Mouse (Mus musculus) spleen, postnatal 10 days (tissue): Measurements from ENCODE around the gene Fmo2.

Experiments used
- DNase-seq, 2 experiments: peaks; one replicate each; pipeline ENCODE4 v3.0.0; 2021 to 2022; ENCODE audit warnings: low spot score in 2 of 2

Fmo2 gene

DNA sequence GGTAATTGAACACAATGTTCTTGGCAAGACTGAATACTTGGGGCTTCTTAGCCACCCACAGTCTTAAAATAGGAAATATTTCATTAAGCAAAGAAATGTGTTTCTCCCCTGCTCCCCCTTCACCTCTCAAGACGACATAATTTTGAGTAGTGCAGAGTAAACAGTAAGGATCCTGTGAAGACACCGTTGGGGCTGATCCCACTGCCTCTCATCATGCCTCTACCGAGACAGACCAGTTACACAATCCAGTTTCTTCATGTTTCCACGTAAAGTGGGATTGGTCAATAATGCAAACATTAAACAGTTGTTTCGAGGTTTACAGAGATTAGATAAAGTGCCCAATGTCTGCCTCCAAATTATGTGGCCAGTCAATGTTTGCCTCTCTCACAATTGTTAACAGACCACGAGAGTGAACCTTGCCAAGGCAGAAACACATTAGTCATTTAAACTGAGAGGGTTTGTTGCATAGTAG is 6.5 kb downstream of the Fmo2 start:
- no peak for DNase-seq

DNA sequence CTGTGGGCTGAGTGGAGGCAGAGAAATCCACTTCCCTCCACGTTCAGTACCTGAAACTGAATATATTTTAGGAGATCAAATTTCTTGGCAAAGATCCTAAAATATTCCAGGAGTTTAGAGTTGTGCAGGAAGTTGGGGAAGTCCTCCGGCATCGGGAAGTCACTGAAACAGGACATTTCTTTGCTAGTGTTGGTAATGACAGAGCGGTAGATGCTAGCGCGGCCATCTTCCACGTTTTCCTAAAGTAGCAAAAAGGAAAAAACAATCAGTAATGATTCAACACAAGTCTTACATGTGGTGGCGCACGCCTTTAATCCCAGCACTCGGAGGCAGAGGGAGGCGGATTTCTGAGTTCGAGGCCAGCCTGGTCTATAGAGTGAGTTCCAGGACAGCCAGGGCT is 9.9 kb downstream of the Fmo2 start:
- no peak for DNase-seq

DNA sequence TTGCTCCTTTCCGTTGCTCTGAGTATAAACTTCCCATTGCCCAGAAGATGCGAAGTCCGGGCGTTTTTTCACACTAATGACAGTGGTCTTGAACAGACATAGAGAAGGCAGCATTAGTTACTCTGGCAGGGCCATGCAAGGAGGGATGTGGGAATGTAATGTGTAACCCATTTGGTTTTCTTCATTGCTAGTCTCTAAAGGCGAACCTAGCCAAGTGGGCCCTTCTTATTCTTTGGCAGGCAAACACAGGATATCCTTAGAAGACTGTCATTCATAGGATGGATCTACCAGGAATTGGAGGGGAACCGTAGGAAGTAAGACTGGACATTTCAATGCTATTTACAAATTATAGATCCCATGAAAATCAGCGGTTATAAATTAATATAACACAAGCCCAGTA is 10.9 kb downstream of the Fmo2 start:
- DNase-seq = no peak

DNA sequence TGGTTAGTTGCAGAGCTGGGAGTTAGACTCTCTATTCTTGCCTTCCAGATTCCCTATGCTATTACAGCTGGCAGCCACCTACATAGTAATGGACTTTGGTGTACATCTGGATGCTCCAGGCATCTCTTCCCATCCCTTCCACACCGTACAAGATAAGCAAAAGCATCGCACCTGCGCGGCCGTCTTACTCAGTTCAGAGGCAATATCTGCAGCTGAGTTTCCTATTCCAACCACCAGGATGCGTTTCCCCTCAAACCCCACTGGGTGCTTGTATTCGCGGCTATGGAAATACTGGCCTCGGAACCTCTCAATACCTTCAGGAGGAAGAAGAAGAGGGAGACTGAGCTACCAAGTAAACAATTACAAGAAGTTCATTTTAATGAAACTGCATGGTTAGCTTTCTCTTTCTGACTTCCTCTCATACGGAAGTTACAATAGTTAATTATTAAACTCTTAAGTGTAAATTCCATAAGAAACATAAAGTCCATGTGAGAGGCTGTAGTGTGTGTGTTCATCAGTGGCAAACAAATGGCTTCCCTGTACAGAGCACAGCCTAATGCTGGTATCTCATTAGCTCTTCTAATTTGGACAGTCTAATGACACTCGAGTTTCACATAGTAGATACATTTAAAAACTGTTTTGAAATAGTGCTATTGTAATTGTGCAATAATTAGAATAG is 12.2 kb downstream of the Fmo2 start:
- DNase-seq = no peak

DNA sequence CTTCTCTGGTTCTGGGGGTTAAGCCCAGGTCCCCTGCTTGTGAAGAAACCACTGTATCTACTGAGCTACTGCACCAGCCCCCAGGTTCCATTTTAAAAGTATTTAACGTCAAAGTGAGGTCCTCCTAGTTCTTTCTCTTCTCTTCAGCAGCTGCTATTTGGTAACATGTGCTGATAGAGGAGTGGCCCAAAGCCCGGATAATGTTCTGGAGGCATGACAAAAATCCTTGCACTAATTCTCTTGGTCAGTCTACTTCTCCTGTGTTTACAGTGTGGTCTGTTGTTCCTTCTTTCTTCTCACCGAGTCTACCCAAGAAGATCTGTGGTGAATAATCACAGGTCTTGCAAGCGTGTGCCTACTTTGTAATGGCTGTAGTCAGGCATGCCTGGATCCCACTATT is 15.8 kb downstream of the Fmo2 start:
- DNase-seq = no peak

DNA sequence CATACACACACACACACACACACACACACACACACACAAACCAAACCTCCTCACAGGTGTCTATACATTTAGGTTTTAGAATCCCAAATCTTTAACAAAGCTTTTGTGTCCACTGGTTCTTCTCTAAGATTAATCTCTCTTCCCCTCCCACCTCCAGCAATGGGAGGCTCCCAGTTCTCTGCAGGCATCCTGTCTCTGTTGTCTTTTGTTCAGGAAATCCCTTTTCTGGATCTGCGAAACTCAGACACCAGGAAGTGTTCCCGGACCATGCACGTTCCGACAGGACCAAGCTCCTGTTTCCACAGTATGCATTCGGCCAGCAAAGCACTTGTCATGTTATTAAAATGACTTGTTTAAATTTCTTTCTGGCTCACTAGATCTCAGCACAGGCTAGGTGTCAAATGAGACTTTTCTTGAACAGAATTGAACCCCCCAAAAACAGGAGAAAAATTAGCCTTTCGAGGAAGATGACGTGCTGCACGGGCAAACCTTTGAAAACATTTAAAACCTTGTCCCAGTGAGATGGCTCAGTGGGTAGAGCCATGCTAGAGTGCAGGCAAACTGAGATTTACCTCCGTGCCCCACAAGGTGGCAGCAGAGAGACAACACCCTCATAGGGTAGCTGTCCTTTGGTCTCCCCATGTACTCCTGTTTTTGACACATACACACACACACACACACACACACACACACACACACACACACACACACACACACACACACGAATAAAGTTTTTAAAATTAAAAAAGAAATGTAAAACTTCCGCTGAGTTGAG is 18.7 kb downstream of the Fmo2 start:
- peak; percentile 22 to 75 for DNase-seq

DNA sequence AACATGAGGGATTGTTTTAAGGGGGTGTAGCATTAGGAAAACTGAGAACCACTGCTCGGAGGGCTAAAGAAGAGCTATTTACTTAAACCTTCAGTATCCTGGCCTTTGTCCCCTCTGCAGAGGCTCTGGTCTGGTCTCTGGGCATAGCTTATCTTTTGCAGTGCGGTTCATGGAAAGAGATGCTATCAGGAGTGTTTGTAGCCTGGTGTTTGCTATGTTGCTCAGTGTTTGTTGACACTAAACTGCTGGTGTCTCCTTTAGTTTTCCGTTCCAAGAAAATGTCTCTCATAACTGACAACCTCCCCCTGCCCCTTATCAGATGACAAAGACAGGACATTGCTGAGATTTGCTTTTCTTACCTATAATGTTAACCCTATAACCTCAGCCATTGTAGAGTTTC is 23.4 kb downstream of the Fmo2 start:
- DNase-seq = no peak

DNA sequence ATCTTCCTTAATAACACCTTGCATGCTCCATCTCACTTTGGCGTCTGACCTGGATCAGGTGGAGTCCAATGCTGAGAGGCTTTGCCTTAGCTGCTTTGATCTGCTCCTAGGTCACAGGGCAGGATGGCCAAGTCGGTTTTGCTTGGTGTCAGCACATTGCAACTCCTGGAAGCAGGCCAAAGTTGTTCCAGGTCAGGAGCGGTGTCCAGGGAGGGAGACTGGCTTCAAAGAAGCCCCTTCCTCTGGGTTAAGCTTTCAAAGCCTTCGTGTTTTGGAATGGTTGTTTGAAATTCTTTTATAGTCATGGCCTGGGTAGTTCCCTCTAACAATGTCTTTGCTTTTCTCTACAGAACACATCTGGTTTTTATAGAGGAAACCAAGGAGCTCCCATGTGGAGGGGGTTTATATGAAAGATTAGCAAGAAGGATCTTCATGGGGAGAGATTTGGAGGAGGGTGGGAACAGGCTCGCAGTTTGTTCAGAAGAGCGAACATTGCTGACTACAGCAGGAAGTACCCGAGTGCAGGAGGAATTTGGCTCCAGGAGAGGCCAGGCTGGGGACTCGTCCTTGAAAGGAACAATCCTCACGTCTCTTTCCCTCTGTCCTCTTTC is 26.7 kb downstream of the Fmo2 start:
- no peak for DNase-seq

DNA sequence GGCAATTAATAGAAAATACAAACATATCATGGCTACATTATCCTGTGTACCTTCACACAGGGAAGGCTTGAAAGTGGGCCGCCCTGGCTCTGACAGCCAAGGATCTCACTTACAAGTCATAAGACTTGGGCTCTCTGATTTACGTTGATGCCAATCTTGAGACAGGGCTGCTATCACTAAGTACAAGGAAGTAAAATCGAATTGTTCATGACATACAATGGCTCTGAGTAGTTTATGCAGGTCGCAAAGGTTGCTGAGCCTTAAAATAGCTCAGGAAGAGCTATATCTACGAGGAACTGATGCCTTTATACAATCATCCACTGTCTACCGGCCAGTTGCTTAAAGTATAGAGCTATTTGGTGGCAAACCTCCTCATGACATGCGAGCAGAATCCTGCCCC is 27.5 kb downstream of the Fmo2 start:
- no peak for DNase-seq

DNA sequence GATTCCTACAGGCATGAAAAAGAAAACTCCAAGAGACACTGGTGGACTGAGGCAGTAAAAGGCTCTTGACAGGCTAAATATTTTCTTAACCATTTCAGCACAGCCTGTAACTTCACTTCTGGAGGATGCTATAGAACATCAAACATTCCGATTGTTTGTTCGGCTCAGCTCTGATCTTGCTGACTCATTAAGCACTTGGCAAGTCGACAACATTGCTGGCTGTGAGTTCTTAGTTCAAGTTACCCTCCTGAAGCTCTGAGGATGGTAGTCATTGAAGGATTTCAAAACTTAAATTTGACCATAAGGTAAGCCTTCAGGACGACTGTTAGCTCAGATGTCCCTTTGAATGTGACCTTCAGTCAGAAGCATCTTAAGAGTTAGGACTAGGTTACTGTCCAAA is 31.1 kb downstream of the Fmo2 start:
- DNase-seq = no peak

DNA sequence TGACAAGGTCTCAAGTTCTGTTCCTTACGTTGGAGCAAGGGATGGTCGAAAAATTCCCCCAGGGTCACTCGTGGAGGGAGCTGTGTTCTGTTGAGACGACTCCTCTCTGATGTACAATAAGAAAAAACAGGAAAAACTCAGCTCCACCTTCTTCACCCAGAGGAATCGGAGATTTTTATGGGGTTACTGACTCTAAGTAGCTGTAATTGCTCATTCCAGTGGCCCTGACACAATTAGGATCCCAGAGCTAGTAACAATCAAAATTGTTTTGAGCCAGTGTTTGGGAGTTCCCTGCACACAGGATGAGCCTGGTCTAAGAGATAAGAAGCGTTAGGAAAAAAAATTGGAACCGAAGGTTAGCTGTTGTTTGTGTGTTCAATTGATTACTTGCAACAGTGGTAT is 32.2 kb downstream of the Fmo2 start, which contains the start of gene Fmo1:
TSS of gene Fmo1 (minus strand) at position 331 of the 402 bp plus-strand sequence.
- DNase-seq = no peak

DNA sequence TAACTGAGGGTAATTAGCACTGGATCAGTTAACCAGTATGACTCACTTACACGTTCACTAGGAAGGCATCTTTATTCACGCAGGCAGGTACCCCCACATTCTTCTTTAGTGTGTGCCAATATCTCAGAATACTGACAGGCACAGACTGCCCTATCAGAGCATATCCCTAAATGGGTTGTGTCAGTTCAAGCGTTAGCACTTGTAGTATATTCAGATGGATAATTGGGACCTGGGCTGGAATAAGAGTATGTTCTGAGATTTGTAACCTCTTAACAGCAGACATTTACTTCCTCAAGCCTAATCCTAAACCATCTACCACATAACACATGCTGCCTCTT is 33.1 kb downstream of the Fmo2 start:
- DNase-seq = no peak

DNA sequence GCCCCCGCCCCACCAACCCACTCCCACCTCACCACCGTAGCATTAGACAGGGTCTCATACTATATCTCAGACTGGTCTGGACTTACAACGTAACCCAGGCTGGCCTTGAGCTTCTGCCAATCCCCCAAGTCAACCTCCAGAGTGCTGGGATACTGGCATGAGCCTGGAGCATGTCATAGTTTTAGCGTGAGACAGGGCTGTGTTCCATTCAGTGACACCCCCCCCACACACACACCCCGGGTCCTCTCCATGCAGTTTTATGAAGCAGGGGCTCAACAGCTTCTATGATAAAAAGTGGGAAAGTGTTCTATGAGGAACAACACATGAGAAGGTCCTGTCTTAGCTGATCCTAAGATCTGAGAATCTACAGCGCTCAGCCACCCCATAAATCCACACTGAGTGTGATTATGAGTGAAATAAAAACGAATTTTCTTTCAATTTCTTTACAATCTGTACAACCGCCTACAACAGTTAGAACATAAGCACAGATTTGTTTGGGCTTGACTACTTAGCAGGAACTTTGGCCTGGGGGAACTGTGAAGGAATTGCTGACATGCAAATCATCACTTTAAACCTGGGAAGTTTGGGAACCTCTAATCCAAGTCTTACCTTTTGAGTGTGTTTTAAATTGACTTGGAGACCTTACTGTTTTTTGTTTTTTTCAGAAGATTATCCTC is 33.6 kb downstream of the Fmo2 start:
- no peak for DNase-seq

DNA sequence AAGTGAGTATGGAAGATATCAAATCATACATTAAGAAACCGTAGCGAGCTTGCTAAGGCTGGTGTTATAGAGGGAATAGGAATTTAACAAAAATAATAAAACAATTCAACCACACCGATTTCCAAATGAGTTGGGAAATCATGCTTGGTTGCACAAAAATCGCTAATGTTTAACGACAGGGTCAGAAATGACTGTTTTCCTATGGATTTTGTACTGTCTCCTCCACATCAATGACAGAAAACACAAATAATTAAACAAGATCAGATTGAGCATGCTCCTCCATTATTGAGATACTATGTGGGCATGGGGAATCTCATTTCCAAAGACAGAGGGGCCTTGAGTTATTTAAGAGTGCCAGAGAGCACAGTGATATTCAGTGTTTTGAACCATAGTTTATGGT is 34.2 kb downstream of the Fmo2 start:
- no peak for DNase-seq

DNA sequence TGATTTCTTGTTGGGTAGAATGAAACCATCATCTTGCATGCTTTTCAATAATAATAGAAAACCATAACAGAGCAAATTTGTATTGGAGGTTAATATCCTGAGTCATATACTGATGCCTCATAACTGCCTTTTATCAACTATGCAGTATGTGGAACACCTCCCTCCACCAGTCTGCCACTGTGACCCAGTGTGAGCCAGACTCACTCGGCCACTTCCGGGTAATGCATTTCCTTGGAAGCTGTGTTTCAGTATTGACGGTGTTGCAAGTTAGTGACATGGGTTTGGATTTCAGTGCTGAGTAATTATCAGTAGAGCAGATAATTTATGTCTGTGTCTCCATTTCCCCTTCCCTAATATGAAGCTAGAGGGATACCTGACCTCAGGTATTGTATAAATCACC is 34.9 kb downstream of the Fmo2 start:
- DNase-seq = no peak

DNA sequence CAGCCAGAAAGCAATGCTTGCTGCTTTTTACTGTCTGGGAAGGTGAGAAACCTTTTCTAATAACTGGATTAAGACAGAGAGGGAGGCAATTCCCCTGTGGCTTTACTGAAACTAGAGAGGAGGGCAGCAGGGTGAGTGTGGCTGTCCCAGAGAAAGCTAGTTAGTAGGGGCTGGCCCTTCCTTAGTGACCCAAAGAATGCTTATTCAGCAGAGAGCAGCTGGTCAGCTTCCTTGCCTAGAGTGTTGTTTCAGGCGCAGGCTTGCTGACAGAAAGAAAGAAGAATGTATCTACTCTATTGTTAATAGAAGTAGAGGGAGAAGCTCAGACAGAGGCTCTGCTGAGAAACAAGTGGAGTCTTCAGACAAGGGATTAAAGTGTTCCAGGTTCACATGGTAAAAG is 36.2 kb downstream of the Fmo2 start:
- no peak for DNase-seq

DNA sequence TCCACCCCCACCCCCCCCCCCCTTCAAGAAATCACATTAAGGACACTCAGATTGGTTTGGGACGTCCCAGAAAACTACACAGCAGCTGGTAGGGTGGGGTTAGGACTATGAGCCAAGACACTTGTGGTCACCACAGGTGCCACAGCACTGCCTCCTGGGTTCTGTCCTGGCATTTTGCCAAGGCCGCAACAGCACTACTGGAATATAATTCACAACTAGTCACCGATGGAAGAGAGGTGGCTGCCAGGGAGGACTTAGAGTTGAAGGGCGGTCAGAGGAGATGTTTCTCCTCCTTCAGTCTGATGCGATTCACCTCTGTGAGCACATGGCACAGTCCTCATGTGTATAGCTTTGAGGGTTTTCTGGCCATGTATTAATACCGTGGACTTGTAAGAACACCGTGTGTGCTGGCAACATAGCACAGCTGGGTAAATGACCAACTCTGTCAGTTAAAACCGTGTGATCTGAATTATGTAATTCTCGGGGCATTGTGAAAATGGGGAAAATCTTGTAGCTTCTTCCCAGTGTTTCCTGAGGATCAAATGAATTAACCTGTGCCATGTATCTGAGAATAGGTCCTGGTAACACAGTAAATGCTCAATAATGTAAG is 38.4 kb downstream of the Fmo2 start:
- DNase-seq = no peak

DNA sequence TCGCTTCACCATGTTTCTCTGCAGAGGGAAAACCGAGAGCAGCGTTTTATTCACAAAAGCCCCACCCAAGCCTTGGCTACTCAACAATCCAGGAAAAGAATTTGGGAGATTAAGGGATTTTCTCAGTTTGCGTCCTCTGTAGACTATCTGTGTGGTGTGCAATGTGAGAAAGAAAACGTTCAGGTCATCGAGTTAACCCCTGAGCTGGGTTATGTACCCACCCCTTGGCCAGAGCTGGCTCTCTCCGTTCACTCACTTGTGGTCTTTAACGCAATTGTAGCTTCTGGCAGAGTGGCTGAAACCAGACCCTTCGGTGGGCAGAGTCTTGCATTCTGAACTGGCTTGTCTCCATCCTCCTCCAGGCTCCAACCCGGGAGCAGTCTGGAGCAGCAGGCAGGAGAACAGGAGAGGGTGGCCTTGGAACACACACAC is 39.0 kb downstream of the Fmo2 start:
- no peak for DNase-seq

DNA sequence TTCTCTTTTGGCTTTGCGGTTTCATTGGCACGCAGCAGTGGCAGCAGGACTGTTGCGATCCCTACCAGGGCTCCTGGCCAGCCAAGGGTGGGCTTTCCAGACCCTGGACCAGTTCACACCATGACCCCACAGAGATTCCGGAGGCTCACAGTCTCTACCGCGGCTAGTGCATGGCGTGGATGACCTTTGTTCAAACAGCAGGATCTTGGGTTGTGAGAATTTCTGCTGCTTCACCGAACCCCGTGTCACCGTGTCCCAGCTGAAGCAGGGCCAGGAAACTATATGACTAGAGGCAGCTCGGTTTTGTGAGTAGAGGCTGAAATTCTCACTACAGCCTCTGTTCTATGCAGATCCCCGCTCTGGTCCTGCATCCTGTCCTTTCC is 39.8 kb downstream of the Fmo2 start:
- no peak for DNase-seq

DNA sequence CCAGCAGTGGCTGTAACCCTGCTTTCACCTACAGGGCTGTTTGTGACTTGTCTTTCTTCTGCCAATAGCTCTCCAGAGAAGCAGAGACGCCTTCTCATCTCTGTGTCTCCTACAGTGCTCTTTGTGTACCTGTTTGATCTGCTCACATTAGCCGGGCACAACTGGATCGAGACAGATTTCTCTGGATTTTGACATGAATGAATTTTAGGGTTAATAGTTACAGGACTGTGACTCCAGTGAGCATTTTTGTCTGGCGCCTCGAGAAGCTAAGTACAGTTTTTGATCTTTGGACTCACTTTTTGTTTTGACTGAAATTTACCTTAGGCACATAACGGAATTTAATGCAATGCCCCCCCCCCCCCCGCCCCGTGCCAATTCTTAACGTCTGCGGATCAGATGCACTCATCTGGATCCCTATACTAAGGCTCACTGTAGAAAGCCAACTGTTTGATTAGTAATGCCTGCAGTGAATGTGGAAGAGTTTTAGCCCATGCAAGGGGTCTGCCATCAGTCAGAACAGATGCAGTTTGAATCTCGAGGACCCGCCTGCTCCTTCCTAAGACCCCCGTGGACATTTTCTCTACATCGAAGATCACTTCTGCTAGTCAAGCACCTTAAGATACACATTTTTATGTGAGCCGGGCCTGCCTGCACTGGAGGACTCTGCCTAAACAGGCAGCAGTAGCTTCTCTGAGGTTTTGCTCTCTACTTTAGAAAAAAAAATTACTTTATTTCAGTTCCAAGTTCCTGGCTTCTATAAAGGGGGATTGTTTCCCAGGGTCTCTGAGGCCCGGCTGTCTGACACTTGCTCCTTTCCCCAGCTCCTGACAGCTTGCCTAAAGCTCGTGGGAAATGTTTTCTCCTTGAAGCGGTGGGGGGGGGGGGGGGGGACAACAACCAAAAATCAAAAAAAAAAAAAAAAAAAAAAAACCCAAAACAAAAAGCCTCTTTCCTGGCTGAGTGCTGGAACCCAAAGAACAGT is 40.5 kb downstream of the Fmo2 start:
- no peak for DNase-seq
